Mouse (Mus musculus): ENCODE measurements around the gene Trim44.

Gene Trim44

GRCm38 (mm10) chr2:102406324-102407304 lies 1.0 kb downstream of the Trim44 start:
- DNase-seq = peak; percentile 85 to 88

GRCm38 (mm10) chr2:102403982-102404381 lies 3.6 kb downstream of the Trim44 start:
- no peak for DNase-seq

- DNase-seq = no peak
Observed at GRCm38 (mm10) chr2:102403306-102403705, 4.3 kb downstream of the Trim44 start.

- DNase-seq = no peak
Observed at GRCm38 (mm10) chr2:102401352-102401692, 6.3 kb downstream of the Trim44 start.

GRCm38 (mm10) chr2:102400605-102401351 lies 6.8 kb downstream of the Trim44 start:
- DNase-seq = peak; percentile 88 to 90

GRCm38 (mm10) chr2:102399864-102400604 lies 7.6 kb downstream of the Trim44 start:
- peak; percentile 10 to 25 for DNase-seq

- DNase-seq = no peak
Observed at GRCm38 (mm10) chr2:102396493-102396892, 11.1 kb downstream of the Trim44 start.

GRCm38 (mm10) chr2:102393457-102393856 lies 14.2 kb downstream of the Trim44 start:
- DNase-seq = no peak

GRCm38 (mm10) chr2:102385328-102385902 lies 22.2 kb downstream of the Trim44 start:
- no peak for DNase-seq

GRCm38 (mm10) chr2:102384496-102384895 lies 23.1 kb downstream of the Trim44 start:
- no peak for DNase-seq

GRCm38 (mm10) chr2:102384057-102384456 lies 23.6 kb downstream of the Trim44 start:
- no peak for DNase-seq

- no peak for DNase-seq
Observed at GRCm38 (mm10) chr2:102383069-102383834, 24.4 kb downstream of the Trim44 start.

- peak; percentile 17 to 21 for DNase-seq
Observed at GRCm38 (mm10) chr2:102382519-102382918, 25.1 kb downstream of the Trim44 start.

- no peak for DNase-seq
Observed at GRCm38 (mm10) chr2:102380581-102380980, 27.0 kb downstream of the Trim44 start.

- no peak for DNase-seq
Observed at GRCm38 (mm10) chr2:102378928-102379327, 28.7 kb downstream of the Trim44 start.

GRCm38 (mm10) chr2:102378381-102378780 lies 29.2 kb downstream of the Trim44 start:
- DNase-seq = no peak

- DNase-seq = no peak
Observed at GRCm38 (mm10) chr2:102377370-102377769, 30.3 kb downstream of the Trim44 start.

- peak; percentile 64 to 78 for DNase-seq
Observed at GRCm38 (mm10) chr2:102373406-102374105, 34.1 kb downstream of the Trim44 start.

- no peak for DNase-seq
Observed at GRCm38 (mm10) chr2:102372690-102373089, 34.9 kb downstream of the Trim44 start.

GRCm38 (mm10) chr2:102371332-102371731 lies 36.3 kb downstream of the Trim44 start:
- DNase-seq = no peak

GRCm38 (mm10) chr2:102365983-102366545 lies 41.6 kb downstream of the Trim44 start:
- no peak for DNase-seq
